Mouse (Mus musculus) erythroblast, embryonic 14.5 days (primary cell): Measurements from ENCODE around the gene Slc29a4.

Source experiments
- GATA1 ChIP-seq: IDR thresholded peaks from 2 replicates; pipeline ENCODE4 v1.6.1; 2012; ENCODE audit warnings: low read length, inconsistent platforms, mixed read lengths
- TAL1 ChIP-seq: IDR thresholded peaks from 3 replicates; pipeline ENCODE4 v1.6.1; 2012; ENCODE audit warnings: low read length, inconsistent platforms, mixed read lengths

GRCm38 (mm10) chr5:142750173-142750572 is 57.9 kb downstream of the Slc29a4 start:
- TF ChIP-seq GATA1: no peak
- no peak for TF ChIP-seq TAL1
